Mouse (Mus musculus) cerebellum, adult 18-20 months (tissue): Measurements from ENCODE around the gene Jag1.

Source experiments
- DNase-seq, 2 experiments: peaks; one replicate each; pipeline ENCODE4 v3.0.0; 2021

Jag1 gene

DNA sequence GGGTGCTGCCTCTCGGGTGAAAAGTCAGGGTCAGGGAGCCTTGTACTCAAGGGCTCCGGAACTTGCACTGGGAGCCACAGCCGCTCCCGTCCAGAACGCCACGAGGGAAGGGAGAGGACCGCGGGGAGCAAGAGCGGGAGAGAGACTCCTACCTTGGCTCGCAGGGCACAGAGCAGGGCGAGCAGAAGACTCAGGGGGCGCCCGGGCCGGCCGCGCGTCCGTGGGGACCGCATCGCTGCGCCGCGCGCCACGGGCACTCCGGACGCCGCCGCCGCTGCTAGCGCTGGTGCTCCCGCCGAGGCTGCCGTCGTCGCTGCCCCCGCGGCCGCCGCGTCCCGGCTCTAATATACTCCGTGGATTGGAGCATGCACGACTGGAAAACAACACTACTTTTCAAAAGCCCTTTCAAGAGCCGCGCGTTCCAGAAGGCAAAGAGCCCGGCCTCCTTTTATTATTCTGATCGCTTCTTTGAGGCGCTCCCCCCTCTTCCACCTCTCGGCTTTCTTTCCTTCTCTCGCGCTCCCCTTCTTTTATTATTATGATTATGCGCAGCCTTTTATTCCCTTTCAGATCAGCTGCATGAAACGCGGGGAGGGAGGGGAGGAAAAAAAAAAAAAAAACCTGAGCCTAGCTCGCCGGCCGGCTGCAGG, at the start of gene Jag1:
Gene Jag1, minus strand, starts transcription at position 620 of the 650 bp plus-strand sequence.
- DNase-seq: peak in 1 of 2 experiments; percentile 28

DNA sequence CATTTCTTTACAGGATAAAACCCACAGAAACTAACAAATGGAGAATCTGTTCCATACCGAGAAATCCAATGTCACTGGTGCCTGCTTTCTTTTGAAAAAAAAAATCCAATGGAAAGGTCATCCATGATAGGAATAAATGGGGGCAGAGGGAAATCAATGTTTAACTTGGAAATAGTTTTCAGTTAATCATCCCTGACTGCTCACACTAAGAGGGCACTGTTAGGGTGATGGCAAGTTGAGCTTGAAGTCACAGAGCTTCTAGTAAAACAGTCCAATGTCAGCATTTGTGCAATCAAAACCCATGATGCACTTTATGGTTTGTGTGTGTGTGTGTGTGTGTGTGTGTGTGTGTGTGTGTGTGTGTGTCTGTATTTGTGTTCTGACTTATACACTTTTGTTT, 39.6 kb upstream of the Jag1 start:
- DNase-seq: no peak

DNA sequence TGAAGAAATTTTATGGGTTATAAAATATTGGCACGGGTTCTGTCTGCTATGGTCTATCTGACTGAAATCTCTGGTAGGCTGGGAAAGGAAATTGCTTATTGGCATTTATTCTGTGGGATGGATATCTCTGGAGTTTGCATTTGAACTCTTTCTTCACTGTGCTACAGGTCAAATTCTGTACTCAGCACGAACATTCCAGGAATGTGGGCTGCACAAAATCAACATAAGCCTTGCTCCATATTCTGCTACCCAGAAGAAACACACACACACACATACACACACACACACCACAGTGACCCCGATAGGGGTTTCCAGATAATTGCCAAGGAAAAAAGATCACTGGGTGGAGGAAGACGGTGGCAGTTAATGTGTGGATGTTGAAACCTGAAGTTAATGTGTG, 37.4 kb upstream of the Jag1 start:
- no peak for DNase-seq

DNA sequence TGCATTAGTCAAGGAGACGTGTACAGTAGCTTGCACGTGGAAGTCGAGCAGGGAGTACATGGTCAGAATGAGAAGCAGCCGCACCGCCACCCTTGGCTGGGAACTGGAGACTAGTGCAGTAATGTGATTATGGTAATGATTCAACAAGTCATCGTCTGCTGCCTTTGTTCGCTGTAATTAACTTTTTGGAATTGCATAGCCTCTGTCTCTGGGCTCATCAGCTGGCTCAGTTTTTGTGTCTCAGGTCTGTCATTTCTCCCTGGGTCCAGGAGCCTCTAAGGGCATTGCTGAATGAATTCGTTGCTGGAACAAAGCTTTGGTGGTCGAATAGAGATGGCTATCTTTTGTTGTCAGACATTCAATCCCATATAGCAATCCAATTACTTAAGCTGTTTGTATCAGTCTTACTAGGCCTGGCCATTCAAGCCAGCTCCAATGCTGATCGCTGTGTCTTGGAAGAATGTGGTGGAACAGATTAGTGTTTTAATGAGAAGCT, 36.8 kb upstream of the Jag1 start:
- DNase-seq: no peak

DNA sequence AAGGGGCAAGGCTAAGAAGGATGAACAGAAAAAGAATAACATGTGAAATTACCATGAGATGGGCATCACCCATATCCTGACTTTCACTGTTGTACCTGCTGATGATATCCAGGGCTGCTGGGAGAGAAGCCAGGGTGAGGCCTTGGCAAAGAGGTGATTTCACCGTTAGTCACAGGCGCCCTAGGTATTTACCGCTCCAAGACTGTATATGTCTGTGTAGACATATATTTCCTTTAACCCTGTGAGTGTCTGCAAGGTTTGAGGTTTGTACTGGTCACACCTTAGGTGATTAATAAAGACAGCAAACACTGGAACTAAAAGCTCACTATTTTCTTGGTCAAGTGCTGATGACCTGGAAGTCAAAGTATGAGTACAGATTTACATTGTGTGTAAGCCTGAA, 34.5 kb upstream of the Jag1 start:
- DNase-seq: no peak

DNA sequence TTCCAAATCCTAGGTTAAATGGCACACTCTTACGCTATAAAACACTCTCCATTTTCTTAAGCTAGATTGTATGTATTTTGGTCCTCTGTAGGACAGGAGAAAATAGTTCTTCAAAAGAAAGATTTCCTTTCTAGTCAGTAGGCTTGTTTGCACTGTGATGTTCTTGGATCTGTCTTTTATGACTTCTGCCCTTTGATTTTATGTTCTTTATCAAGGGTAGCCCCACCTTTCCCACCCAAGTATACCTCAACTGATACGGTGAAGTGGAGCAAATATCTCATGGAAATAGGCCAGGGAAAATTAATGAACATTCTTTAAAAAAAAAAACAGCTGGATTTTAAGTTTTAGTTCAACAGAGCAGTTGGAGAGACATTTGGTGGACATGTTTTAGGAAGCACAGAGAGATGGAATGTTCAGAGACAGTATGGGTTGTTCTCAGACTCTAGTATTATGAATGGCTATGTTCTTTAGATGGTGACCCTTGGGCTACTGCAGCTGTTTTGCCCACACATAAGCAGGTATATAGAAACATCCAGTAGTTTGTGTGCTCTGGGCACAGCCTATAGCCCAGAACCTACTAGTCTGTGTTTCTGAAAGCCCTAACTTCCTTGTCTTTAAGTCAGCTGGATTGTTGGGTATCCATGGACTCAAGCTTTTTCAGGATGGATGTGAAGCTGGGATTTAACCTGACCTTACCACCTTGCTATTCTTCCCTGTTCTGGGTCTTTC, 30.7 kb upstream of the Jag1 start:
- no peak for DNase-seq

DNA sequence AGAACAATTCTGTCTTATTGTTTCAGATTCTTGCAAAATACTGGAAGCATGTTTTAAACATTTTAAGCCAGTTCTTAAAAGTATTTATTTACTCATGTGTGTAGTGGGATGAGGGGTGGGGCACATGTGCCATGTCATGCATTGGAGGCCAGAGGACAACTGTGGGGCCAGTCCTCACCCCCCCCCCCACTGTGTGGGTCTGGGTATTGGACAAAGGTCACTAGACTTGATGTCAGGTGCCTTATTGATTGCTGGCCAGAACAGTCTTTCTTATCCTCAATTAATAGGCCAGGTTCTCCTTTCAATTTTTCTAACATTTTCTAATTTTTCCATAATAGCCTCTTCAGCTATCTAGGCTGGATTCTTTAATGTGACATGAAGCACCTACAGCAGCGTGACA, 21.6 kb upstream of the Jag1 start:
- no peak for DNase-seq

DNA sequence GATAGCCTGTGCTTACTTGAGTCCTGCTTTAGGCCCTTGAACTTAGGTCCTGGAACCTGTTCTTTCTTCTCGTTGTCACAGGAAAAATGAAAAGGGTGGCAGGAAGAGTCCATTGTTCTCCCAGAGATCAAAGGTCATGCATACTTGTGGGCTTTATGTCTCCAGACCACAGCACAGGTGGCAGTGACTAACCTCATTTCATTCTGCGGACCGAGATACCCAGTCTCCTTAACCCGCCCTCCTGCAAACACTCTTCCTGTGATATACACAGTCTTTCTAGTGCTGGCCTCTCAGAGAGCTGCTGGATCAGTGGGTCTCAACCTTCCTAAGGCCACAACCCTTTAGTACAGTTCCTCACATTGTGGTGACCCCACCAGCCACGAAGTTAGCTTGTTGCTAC, 17.6 kb upstream of the Jag1 start:
- no peak for DNase-seq

DNA sequence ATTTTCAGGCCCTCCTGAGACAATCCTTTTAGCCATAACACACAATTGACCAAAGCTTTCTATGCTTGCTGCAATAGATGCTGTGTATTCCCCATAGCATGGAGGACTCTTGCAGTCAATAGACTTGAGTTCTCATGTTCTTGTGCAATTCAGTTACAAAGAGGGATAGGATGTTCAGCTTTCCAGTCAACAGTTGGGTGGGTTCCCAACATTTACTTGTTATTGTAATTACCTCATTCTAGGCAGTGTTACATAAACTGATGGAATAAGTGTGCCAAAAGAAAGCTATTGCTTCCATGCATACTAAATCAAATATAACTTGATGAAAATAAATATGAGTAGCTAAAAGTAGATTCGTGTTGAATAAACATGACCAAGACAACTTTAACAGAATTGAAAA, 8.4 kb upstream of the Jag1 start:
- no peak for DNase-seq

DNA sequence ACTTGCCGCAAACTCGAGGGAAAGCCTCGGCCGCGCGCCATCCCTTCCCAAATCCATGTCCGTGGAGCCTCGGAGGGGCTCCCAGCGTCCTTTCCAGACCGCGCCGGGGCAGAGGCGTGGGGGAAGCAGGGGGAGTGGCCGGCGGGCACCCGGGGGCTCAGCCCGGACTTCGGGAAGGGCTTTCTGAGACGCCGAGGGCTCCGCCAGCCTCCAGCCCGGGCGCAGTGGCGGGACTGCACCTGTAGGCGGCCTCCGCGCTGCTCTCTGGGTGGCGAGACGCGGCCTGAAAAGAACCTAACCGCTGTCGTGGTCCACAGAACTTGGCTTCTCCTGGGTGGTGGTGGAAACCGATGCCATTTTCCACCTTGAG, 862 bp upstream of the Jag1 start:
- DNase-seq: peak; percentile 46 to 55

DNA sequence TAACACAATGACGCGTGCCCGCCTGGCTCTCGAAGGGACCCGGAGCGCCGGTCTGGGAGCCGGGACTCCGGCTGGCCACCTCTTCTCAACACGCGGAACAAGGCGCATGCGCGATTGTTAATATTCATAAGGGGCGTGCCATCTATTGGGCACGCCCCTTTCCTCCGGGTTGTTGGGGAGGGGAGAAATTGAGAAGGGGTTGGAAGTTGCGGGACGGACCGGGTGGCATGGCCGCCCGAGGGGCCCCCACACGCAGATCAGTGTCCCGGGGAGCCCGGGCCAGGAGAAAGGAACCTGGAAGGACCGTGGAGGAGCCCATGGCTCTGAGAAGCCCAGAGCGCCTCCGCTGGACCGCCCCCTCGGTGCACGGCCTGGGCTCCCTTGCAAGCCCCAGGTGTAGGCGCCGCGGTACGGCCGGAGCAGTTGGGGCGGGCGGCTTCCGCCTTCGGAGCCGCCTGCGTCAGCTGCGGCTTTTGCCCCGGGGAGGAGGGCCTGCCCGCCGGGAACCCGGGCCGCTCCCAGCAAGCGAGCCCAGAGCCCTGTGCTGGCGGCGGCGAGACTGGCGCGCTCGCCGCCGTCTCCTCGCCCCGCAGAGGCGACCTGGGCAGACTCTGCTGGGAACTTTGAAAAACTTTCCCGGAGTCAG, 354 bp upstream of the Jag1 start:
- peak; percentile 48 to 54 for DNase-seq

DNA sequence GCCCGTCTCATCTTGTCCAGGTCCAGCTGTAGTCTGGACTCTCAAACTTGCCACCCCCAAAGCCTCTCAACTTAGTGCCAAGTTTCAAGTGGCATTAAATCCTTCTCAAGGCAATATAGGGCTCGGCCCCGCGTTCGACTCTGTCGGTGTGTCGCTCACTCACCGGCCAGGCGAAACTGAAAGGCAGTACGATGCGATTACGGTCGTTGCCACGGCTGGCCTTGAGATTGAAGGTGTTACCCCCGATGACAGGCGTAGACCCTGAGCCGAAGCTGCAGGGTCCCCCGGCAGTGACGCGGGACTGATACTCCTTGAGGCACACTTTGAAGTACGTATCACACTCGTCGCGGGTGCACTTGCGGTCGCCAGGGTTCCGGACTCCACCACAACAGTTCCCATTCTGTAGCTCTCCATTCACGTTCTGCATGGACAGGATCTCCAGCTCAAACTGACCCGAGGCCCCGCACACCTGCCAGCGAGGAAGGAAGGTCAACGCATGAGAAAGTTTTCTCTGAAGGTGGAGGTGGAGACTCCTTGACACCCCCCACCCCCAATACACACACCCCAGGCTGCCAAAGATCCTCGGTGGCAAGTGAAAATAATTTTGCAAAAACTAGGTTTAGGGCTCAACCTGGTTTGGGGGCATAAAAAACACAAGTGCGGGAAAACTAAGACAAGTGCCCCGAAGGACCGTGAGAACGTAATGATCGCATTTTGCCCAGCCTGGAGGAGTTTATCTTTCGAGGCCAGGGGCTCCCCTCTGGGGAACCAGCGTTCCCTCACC, 1.0 kb downstream of the Jag1 start:
- DNase-seq: peak in 1 of 2 experiments; percentile 12

DNA sequence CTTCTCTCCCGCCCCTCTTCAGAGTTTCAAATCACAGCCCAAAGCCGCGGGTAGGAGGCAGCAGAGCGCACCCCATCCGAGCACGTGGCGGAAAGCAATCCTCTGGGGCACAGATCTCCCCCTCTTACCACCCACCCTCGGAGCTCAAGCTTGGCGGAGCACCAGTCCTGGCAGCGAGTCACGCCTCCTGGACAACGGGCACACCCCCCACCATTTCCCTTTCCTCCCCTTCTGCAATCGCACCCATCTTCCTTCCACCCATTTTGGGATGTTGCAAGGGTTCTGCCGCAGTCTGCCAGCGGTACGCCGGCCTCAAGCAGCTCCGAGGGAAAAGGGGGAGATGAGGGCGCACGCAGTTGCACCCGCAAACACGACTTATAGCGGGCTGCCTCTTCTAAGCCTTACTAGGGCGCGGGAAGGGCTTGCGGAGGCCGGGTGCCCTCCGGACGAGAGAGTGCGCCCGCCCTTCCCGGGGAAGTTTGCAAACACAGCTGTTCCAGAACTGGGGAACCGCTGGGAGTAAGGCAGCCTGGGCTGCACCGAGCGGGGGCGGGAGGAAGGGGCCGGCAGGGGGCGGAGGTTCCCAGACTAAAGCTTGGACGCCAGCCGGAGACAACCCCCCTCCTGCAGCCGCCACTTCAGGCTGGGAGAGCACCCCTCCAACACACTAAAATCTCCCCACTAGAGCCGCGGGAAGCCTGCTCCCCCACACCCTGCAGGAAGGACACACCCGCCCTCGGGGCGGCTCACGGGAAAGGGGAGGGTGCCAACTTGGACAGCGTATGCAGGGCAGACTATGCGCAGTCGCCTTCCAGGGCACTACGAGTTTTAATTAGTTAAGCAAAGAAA, 2.0 kb downstream of the Jag1 start:
- DNase-seq: peak; percentile 29 to 38

DNA sequence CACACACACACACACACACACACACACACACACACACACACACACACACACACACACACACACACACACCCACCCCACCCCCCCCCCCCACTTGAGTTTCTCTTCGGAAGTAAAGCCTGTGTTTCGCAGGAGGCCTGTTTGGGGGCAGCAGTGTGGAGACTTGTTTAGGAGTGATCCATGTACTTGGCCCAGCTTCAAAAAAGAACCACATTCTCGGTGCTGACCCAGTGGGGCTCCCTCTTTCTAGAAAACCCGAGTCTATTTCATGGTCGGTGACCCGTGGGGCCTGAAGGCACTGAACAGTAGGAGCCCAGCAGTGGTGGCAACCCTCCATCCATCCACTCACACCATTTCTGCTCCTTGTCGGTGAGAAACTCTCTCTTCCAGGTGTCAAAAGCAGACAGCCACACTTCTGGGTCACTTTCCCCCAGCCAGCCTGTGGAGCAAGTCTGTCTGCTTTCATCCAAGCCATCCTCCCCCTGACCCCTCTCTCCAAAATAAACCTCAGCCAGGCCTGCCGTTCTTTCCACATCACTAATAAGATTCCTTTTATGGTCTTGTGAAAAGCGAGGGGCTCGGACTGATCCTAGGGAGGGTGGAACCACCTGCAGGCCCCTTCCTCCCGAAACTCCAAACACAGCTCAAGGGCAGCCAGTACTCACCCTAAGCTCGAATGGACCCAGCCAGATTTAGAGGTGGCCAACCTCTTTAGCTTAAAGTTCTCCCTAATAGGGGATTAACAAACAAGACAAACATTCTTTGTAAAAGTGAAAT, 3.0 kb downstream of the Jag1 start:
- DNase-seq: no peak

DNA sequence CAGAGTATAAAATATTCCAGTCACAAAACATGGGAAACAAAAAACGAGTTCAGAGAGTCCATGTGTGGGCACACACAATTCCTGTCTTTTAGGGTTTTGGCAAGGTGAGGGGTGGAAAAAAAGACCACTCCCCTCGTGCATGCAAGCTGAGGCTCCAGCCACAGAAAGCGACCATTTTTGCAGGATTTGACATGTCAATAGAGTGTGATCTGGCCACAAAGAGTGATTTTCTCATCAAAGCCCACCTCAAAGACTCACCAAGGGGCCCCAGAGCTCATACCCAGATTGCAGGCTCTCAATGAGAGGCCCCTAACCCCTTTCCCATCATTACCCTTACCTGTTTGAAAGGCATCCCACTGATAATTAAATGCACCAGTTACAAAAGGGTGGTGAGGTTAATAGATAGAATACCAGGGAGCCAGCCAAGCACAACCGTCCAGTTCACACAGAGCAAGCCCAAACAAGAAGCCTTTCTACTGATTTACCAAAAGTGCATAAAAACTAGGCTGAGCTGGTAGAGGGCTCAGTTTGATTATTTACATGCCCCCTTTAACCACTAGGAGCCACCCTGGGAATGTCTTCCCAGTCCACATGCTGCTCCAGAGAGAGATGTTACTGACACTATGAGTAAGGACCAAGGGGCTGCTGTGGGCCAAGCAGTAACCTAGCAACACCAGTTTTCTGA, 6.1 kb downstream of the Jag1 start:
- DNase-seq: no peak

DNA sequence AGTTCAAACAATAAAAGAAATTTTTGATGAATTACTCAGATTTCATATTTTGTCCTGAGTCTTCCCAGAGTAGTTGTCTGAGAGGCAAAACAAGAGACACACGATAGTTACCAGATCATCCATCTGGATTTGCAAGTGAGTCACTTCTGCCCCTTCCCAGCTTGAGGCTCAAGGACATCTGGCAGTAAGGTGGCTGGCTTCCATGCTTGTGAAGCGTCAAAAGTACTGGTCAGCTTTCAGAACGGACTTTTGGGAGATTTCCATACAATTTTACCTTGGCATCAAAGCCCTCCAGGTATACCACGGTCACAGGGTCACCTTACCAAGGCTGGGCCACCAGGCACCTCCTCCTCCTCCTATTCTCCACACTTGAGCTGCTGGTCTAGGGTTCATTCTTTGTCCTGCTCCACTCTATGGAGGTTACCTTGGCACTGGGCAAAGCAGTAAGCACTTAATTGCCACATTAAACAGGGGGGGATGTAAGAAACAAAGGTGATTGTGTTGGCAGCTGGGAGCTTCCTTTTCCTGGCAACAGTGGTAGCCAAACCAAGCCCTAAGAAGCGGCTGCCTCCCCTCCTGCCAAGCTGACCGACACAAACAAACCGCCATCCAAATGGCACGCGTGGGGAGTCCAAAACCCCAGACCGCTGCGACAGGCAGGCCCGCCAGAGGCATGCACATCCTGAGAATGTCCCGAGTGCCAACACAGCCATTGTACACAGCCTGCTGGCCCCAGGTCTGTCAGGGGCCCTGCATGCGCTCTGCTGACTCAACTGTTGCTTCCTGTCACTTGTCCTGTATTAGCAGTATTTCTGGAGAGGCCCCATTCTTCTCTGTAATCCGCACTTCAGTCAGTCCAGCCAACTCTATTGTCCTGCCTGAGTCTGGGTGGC, 6.9 kb downstream of the Jag1 start:
- DNase-seq: no peak

DNA sequence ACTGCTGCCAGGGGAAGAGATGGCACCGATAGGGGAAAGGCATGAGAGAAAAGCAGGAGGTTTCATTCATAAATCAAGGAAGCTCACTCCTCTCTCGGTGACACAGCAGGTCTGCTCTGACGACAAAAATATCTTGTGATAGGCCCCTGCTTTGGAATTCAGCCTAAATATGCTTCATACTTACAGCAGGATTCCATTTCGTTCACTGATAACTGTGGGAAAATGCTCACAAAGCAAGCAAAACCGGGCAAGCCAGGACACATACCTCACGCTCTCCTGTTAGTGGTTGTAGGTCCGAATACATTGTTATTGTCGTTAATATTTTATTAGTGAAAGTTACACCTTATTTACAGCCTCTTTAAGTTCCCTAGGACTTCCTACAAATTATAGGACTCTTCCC, 8.5 kb downstream of the Jag1 start:
- no peak for DNase-seq

DNA sequence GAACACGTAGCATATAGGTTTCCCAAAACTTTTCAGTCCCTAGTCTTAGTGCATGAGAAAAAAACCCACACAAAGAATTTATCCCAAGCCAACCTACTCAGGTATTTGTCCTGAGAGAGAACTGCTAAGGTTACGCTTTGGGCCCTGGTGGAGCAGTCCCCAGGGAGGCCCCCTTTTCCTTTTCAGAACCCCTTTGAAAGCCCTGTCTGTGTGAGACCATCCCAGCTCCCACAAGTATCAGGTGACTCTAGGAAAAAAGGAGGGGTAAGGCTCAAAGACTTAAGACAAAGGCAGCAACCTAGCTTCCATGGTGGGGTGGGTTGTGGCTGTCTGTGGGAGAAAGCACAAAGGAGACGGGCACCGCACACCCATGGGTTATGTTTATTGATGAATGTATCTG, 9.2 kb downstream of the Jag1 start:
- no peak for DNase-seq

DNA sequence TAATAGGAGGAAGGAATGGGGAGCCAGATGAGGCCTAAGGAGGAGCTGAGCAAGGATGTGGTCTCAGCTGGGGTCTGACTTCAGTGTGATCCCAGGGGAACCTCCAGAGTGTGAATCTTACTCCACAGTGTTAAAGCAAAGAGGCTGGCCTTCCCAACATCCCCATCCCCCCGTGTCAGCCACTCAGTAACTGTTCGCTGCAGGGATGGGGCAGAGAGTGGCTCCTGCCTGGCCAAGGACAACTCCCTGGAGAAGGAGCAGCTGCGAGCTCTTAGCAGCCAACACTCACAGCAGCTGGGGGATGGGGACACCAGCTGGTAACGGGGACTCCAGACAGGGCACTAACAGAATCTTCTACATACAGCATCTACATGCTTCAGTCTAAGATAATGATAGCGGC, 15.4 kb downstream of the Jag1 start:
- DNase-seq: no peak

DNA sequence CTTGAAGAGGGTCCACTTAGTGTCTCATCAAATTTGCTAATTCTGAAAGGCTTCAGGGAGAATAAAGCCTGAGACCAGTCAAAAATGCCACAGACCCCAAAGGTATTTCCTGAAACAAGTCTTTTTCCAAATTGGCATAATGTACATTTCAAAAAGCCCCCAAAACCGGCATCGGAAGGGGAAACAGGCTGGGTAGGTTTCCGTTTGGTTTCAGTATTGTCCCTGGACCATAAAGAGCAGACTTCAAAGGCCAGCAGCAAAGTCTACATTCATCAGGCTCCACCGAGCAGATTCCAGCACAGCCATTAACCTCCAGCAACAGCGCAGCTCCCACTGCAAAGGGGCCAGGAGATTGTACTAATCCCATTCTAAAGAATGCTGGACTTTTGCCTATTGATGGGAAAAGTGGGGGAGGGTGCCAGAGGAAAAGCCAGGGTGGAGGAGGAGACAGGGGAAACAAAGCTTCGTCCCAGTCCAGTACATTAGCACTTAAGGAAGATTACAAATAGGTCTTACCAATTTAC, 17.2 kb downstream of the Jag1 start:
- no peak for DNase-seq
